Mouse (Mus musculus) midbrain, embryonic 10.5 days (tissue): ENCODE measurements around the gene Olfr1303. TPM values are rescaled to one million over a fixed set of nuclear protein-coding genes. Genes with fewer than 3 reads are reported as not detected.

ENCODE experiments used
- DNase-seq: peaks from one replicate; pipeline ENCODE4 v3.0.0-alpha.2; 2017; ENCODE audit warnings: low spot score
- H3K27ac ChIP-seq: fragments of 300-500 bp; sonication (generic); replicated peaks from 2 replicates; pipeline ENCODE4 v1.5.1; 2016; ENCODE audit warnings: mild to moderate bottlenecking
- H3K27me3 ChIP-seq: fragments of 300-500 bp; sonication (generic); 2 replicates; pipeline ENCODE4 v1.6.1; 2016; ENCODE audit warnings: low read depth, mild to moderate bottlenecking; ENCODE audit not compliant: poor library complexity, severe bottlenecking
- H3K36me3 ChIP-seq: fragments of 300-500 bp; sonication (generic); 2 replicates; pipeline ENCODE4 v1.6.1; 2016; ENCODE audit warnings: mild to moderate bottlenecking, moderate library complexity
- H3K4me1 ChIP-seq: fragments of 300-500 bp; sonication (generic); 2 replicates; pipeline ENCODE4 v1.6.1; 2016
- H3K4me3 ChIP-seq: fragments of 300-500 bp; sonication (generic); 2 replicates; pipeline ENCODE4 v1.5.1; 2016; ENCODE audit warnings: mild to moderate bottlenecking, moderate library complexity
- H3K9me3 ChIP-seq: fragments of 300-500 bp; sonication (generic); replicated peaks from 2 replicates; pipeline ENCODE4 v1.6.1; 2016; ENCODE audit warnings: mild to moderate bottlenecking
- WGBS: fragments of 180-500 bp; shearing (Covaris S2); methylation state at CpG from one replicate; pipeline ENCODE4 v1.1.7; 2016; 5-methylcytosine and 5-hydroxymethylcytosine counted together
- polyA plus RNA-seq: library from polyadenylated mRNA; unstranded; fragments of >200 nt; fragmentation: Nextera tagmentation; extraction: Ambion mirVana; gene quantifications from 2 replicates; pipeline ENCODE4 v1.2.1, GENCODE M21; 2016

Gene Olfr1303
- polyA plus RNA-seq = not detected in 2 replicates

- no peak for DNase-seq
- no peak within 1 kb of the TSS for H3K27ac ChIP-seq
- 86% methylated on average over 2 of the region's 2 CpGs for WGBS
Measured at GRCm38 (mm10) chr2:111820240-111820639, at the start of gene Olfr1303. Olfr1303 (minus strand) TSS chr2:111820340.

GRCm38 (mm10) chr2:111812936-111813335 lies 7.2 kb downstream of the Olfr1303 start:
- no peak for DNase-seq
- H3K27ac ChIP-seq = no peak overlapping the region
- no peaks in the 10 kb centered on the region for H3K36me3 ChIP-seq
- H3K4me1 ChIP-seq = no peaks in the 10 kb centered on the region
- H3K4me3 ChIP-seq = no peak overlapping the region
- no peaks in the 10 kb centered on the region for H3K9me3 ChIP-seq
- H3K27me3 ChIP-seq = no peaks in the 10 kb centered on the region

More at GRCm38 (mm10) chr2:111820240-111820639, at the start of gene Olfr1303:
- Histone ChIP-seq H3K9me3 (no peaks in the 10 kb centered on the region), H3K27me3 (no peaks in the 10 kb centered on the region), H3K36me3 (no peaks in the 10 kb centered on the region), H3K4me1 (no peaks in the 10 kb centered on the region), H3K4me3 (no peak within 1 kb of the TSS)

- Histone ChIP-seq H3K4me3 (no peak within 1 kb of the TSS), H3K27ac (no peak within 1 kb of the TSS), H3K27me3 (no peaks in the 10 kb centered on the region), H3K9me3 (no peaks in the 10 kb centered on the region), H3K36me3 (no peaks in the 10 kb centered on the region), H3K4me1 (no peaks in the 10 kb centered on the region)
- WGBS = 80% methylated on average over 2 of the region's 2 CpGs
- DNase-seq = no peak
Measured at GRCm38 (mm10) chr2:111777129-111777528, 43.0 kb downstream of the Olfr1303 start, which contains the start of gene Olfr1302. Olfr1302 (plus strand) TSS chr2:111777429.

Other genes with a start within 250 kb of the Olfr1303 start
- gene Olfr1297, start 193.8 kb downstream of the Olfr1303 start, polyA plus RNA-seq = not detected in 2 replicates
- gene Olfr1298, start 171.1 kb downstream of the Olfr1303 start, polyA plus RNA-seq = not detected in 2 replicates
- gene Olfr1299, start 158.9 kb downstream of the Olfr1303 start, polyA plus RNA-seq = not detected in 2 replicates
- not detected in 2 replicates for gene Olfr1301, start 69.3 kb downstream of the Olfr1303 start, polyA plus RNA-seq
- gene Olfr1302, start 42.9 kb downstream of the Olfr1303 start, polyA plus RNA-seq = not detected in 2 replicates
- not detected in 2 replicates for gene Olfr1305, start 56.8 kb upstream of the Olfr1303 start, polyA plus RNA-seq
- not detected in 2 replicates for gene Olfr1306, start 95.9 kb upstream of the Olfr1303 start, polyA plus RNA-seq
- not detected in 2 replicates for gene Olfr1307, start 129.1 kb upstream of the Olfr1303 start, polyA plus RNA-seq
- gene Olfr1308, start 144.6 kb upstream of the Olfr1303 start, polyA plus RNA-seq = not detected in 2 replicates
- not detected in 2 replicates for gene Olfr1309, start 169.9 kb upstream of the Olfr1303 start, polyA plus RNA-seq
- not detected in 2 replicates for gene Olfr1310, start 192.4 kb upstream of the Olfr1303 start, polyA plus RNA-seq
- gene Olfr1311, start 204.1 kb upstream of the Olfr1303 start, polyA plus RNA-seq = not detected in 2 replicates
- gene Olfr1312, start 229.9 kb upstream of the Olfr1303 start, polyA plus RNA-seq = not detected in 2 replicates